Mouse (Mus musculus): Measurements from ENCODE around the gene Secisbp2l.

GRCm38 (mm10) chr2:125794166-125794565, 11.5 kb upstream of the Secisbp2l start:
- TF ChIP-seq CTCF (IDR thresholded peaks at IDR 0.05; ENCODE audit: low read depth): no peak
- no peak for TF ChIP-seq EP300 (optimal IDR thresholded peaks at IDR 0.05)
